Mouse (Mus musculus) cerebellum, postnatal 36 days (tissue): ENCODE results near the gene Efnb2.

Experiments
- DNase-seq, 2 experiments: peaks; one replicate each; pipeline ENCODE4 v3.0.0; 2021 to 2022; ENCODE audit warnings: mixed read lengths in 2 of 2

The Efnb2 gene

GRCm38 (mm10) chr8:8655346-8656340 lies 5.4 kb downstream of the Efnb2 start:
- no peak for DNase-seq

DNA sequence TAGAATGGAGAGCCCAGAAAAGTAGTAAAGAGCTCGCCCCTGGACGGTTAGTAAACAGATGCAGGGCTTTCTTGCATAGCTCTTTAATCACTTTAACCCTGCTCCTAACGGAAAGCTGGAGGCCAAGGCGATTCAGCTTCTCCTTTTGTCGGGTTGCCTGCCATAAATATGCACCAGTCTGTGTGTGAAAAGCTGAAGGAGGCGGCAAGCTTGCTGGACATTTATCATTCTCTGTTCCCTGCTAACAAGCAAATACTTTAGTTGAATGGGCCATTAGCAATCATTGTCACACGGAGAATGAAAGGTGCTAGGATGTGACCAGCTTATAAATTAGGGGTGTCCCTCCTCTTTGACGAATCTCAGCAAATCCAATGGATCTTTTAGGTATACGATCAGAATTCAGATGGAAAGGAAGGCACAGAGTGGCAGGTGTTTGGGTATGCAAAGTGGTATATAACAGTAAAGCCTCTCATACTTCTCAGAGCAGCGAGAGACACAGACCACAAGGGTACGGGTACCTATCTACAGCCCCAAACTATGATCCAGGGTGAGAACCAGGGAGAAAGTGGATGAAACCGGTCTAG lies 7.0 kb downstream of the Efnb2 start:
- no peak for DNase-seq

GRCm38 (mm10) chr8:8653343-8653742 lies 7.7 kb downstream of the Efnb2 start:
- DNase-seq, result no peak

GRCm38 (mm10) chr8:8652388-8652787 lies 8.7 kb downstream of the Efnb2 start:
- no peak for DNase-seq

- DNase-seq, result peak in 1 of 2 experiments; percentile 23
These were observed 11.1 kb downstream of the Efnb2 start for GRCm38 (mm10) chr8:8649944-8650343.

- DNase-seq, result no peak
These were observed 11.5 kb downstream of the Efnb2 start for GRCm38 (mm10) chr8:8649536-8649935.

- no peak for DNase-seq
These were observed 12.4 kb downstream of the Efnb2 start for GRCm38 (mm10) chr8:8648686-8649085.

DNA sequence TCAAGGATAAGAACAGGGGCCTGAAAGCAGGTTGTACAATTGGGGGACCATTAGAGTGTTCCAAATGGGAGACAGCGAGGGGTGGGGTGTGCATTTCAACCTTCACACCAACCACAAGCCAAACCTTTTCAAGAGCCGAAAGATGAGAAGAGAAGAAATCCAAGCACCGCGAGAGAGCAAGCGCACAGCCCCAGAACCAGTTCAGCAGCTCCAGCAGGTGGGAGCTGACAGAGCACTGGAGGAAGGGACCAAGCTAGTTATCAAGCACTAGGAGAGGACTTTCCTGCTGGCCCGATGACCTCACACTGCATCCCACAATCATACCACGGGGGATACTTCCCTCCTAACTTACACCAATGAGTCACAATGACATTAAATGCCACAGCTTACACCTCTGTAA lies 13.2 kb downstream of the Efnb2 start:
- DNase-seq, result no peak

- DNase-seq, result no peak
These were observed 13.7 kb downstream of the Efnb2 start for GRCm38 (mm10) chr8:8647319-8647718.

DNA sequence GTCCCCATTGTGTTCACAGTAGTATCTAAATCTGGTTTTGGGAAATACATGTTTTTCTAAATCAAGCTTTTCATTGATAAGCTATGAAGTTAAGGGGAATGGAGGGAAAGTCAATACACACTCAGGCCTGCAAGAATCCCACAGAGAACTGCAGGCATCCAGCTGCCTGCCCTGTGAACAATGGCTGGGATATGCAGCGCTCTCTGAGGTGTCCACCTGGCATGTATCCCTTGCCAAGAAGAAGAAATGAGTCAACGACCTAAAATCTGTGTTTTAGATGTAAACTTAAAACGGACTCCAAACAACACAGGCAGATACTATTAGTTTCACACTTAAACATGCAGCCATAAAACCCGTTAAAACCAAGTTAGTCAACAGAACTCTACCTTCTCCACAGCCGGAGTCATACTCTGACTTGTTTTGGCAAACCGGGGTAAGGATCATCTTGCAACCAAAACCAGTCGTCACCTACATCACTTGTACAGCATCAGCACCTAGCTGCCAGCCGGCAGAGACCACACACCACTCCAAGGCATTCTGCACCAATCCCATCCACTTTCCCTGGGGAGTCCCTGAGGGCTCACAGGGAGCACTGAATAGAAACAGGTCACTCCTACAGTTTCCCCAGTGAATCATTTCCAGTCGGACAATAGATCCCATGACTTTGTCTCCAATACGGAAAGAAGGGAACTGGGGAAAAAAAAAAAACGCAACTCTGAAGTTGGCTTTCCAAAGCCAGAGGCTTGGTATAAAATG lies 16.7 kb downstream of the Efnb2 start:
- no peak for DNase-seq

DNA sequence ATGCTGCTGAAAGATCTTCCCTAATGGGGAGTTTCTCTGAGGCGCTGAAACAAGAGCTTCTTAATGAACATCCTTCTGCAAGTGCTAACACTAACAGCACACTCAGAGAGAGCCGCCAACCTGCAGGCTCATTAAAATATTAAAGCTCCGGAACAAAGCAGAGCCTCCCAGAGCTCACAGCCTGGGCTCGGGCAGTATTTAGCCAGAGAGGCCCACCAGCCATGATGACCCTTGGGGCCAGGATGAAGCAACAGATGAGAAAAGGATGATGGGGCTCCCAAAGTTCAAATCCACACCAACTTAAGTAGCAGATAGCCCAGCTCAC lies 20.8 kb downstream of the Efnb2 start:
- DNase-seq, result no peak

DNA sequence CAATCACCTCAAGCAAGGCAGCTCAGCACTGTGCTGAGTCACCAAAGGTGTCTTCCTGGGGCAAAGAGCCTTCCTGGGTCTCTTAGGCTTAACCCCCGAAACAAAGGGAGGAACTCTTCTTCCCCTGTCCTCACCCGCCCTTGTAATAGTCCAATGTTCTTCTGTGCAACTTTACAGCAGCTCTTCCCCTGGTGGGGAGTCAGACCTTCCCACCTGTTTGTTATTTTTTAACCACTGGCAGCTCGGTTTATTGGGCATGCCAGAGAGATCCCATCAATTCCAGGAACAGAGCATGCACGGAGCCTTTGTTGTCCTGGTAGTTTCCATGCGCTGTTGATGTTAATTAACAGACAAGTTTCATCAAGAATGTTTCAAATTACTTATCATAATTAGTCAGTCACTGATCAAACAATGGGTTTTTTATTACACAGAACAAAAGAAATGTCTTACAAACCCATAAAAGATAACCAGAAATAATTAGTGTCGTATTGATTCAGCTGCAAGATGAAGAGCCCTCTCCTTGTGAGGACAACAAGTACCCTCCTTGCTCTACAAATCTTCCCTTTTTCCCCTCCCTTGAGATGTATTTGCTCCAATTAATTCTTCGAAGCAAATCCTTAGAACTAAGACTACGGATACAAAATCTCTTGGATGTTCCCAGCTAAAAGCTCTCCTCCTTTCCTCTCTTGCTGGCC lies 21.3 kb downstream of the Efnb2 start:
- no peak for DNase-seq

GRCm38 (mm10) chr8:8631394-8631793 lies 29.6 kb downstream of the Efnb2 start:
- DNase-seq, result no peak

GRCm38 (mm10) chr8:8624017-8624416 lies 37.0 kb downstream of the Efnb2 start:
- no peak for DNase-seq

DNA sequence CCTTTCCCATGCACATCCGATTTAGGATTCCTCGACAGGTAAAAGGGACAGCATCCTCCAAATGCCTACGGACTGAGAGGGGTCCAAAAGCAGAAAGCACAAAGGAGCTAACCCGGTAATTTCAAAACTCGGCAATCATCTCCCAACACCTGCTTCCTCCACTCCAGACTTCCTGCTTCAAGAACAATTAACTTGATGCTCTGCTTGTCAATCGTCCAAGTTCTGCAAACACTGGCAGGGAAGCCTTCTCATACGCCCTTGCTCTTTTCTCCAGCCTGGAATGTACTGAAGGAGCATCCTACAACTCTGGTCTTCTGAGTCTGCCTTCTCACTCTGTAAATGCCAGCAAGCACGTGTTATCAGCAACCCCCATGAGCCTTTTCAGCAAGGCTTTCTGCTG lies 37.6 kb downstream of the Efnb2 start:
- DNase-seq, result no peak

GRCm38 (mm10) chr8:8622476-8622875 lies 38.6 kb downstream of the Efnb2 start:
- no peak for DNase-seq

- DNase-seq, result peak; percentile 13 to 17
These were observed 39.0 kb downstream of the Efnb2 start for GRCm38 (mm10) chr8:8622031-8622430.

GRCm38 (mm10) chr8:8621236-8621917 lies 39.7 kb downstream of the Efnb2 start:
- no peak for DNase-seq

- DNase-seq, result no peak
These were observed 40.5 kb downstream of the Efnb2 start for GRCm38 (mm10) chr8:8620536-8620935.

DNA sequence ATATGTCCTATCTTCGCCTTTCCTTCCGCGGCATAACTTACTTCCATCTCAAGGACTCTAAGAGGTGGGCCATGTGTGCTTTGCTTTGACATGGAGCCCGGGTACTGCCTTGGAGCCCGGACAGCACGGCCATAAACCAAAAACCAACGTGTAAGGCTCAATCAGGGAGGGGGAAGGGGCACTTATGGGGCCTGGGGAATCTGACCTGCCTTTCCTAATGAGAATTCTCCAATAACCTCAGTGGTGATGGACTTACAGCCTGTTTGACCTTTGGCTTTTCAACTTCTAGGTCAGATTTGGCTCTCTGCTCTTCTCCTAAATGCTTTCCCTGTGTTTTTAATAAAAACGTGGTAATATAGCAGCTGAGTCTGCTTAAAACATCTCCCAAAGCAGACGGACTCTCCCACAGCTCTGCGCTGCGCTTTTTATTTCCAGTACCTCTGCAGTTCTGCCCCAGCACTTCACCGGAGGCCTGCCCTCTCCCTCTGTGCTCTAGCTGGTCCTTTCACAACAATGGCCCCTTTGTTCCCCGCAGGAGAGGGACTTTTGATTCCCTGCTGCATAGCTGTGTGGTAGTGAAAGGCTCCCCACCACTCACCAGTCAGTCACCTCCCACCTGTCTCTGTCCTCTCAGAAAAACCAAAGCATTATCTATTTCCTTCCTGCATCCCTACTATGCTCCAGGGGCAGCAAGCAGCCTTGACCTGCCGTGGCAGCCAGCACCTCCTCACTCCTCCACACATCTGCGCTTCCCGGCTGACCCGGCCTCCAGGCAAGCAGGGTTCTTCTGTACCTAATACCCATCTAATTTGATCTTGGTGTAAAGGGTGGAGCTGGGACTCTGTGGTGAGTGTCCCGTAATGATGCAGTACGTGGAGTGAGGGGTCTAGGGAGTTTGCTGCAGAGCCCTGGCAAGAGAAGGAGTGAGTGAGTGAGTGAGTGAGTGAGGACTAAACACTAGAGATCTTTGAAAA lies 41.5 kb downstream of the Efnb2 start:
- no peak for DNase-seq

GRCm38 (mm10) chr8:8613844-8614243 lies 47.2 kb downstream of the Efnb2 start:
- no peak for DNase-seq
